Mouse (Mus musculus) CH12.LX (cell line): ENCODE results near the gene Nek9.

Source experiments
- BHLHE40 ChIP-seq: IDR thresholded peaks from 2 replicates; pipeline ENCODE4 v1.6.1; 2011; ENCODE audit warnings: mild to moderate bottlenecking, low read depth, low read length, improper control_type of control experiment
- CTCF ChIP-seq, 2 experiments: IDR thresholded peaks in 1 of 2; conservative IDR thresholded peaks in 1 of 2; 2 replicates each; pipeline ENCODE4 v1.5.1; 2011 to 2012; ENCODE audit warnings: low read depth in 2 of 2, low read length in 2 of 2, improper control_type of control experiment in 1 of 2, inconsistent platforms in 1 of 2, mild to moderate bottlenecking in 1 of 2, moderate library complexity in 1 of 2
- ELF1 ChIP-seq: IDR thresholded peaks from 2 replicates; pipeline ENCODE4 v1.6.1; 2014; ENCODE audit warnings: low read depth, mild to moderate bottlenecking, inconsistent platforms, low read length, improper control_type of control experiment
- EP300 ChIP-seq: IDR thresholded peaks from 2 replicates; pipeline ENCODE4 v1.6.1; 2011; ENCODE audit warnings: low read length, improper control_type of control experiment
- HCFC1 ChIP-seq: IDR thresholded peaks from 2 replicates; pipeline ENCODE4 v1.6.1; 2012; ENCODE audit warnings: low read depth, mild to moderate bottlenecking, inconsistent platforms, low read length, improper control_type of control experiment
- JUND ChIP-seq: conservative IDR thresholded peaks from 2 replicates; pipeline ENCODE4 v1.6.1; 2011; ENCODE audit warnings: low read depth, low read length, improper control_type of control experiment
- POLR2A ChIP-seq: IDR thresholded peaks from 2 replicates; pipeline ENCODE4 v1.6.1; 2011; ENCODE audit warnings: low read depth, mild to moderate bottlenecking, improper control_type of control experiment, low read length
- POLR2AphosphoS2 ChIP-seq: IDR thresholded peaks from 2 replicates; pipeline ENCODE4 v1.6.1; 2011; ENCODE audit warnings: low read depth, low read length, improper control_type of control experiment
- RAD21 ChIP-seq: IDR thresholded peaks from 2 replicates; pipeline ENCODE4 v1.6.1; 2011; ENCODE audit warnings: low read depth, mild to moderate bottlenecking, low read length, improper control_type of control experiment, moderate library complexity
- RCOR1 ChIP-seq: conservative IDR thresholded peaks from 2 replicates; pipeline ENCODE4 v1.6.1; 2012; ENCODE audit warnings: low read depth, mild to moderate bottlenecking, inconsistent platforms, low read length, improper control_type of control experiment
- USF1 ChIP-seq: IDR thresholded peaks from 2 replicates; pipeline ENCODE4 v1.6.1; 2014; ENCODE audit warnings: low read depth, mild to moderate bottlenecking, inconsistent platforms, low read length, improper control_type of control experiment
- ZNF384 ChIP-seq: IDR thresholded peaks from 2 replicates; pipeline ENCODE4 v1.6.1; 2012; ENCODE audit warnings: low read depth, low read length, improper control_type of control experiment, inconsistent platforms

- TF ChIP-seq POLR2A (no peak), EP300 (no peak), USF1 (no peak), RCOR1 (no peak), CTCF (conservative IDR thresholded peaks at IDR 0.05 in 1 of 2, IDR thresholded peaks at IDR 0.05 in 1 of 2; ENCODE audit: low read depth in 2 of 2, low read length in 2 of 2) (no peak; a peak in 1 of 4 replicates), RAD21 (no peak), BHLHE40 (no peak), HCFC1 (no peak), JUND (no peak), POLR2AphosphoS2 (no peak), ZNF384 (no peak), ELF1 (no peak)
Measured at GRCm38 (mm10) chr12:85278919-85279318, 60.2 kb downstream of the Nek9 start.
